Mouse (Mus musculus): ENCODE measurements at regions not wholly inside any gene's neighbourhood (a gene's known extent, or its start where the extent isn't known, plus 50 kb on each side); places are given as distances from the start of the nearest gene placed in this dataset.

- TF ChIP-seq CTCF (IDR thresholded peaks at IDR 0.05; ENCODE audit: low read depth) (no peak), EP300 (optimal IDR thresholded peaks at IDR 0.05) (no peak)
Observed at GRCm38 (mm10) chr11:7949931-7950330, 714.4 kb downstream of the Tns3 start.
